Mouse (Mus musculus): ENCODE results near the gene Cds2.
"Not testable (repeated sequence)": the region's sequence is repeated elsewhere in the genome, so short reads cannot be mapped to it uniquely, and the experiment has no call there.

Gene Cds2

DNA sequence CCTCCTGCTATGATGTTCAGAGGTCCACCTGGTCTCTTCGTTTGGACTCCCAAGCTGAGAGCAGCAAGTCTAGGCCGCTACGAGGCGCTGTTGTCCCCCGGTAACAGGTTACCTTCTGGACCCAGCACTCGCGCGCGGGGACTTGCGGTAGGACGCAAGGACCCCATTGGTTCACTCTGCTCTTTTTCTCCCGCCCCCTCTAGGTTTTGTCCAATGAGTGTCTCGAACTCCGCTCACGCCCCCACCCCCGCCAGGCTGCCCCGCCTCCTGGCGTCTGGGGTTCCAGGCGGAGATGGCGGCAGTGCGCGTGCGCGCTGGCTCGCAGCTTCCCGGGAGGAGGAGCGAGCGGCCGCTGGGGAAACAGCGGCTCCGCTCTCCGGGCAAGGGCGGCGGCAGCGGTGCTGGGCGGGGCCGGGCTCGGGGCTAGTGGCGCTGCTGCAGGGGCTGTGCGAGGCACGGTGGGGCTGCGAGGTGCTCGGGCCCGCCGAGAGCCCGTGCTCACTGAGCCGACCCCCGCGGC, at the start of gene Cds2:
TSS of gene Cds2 (plus strand) at position 270 of the 520 bp plus-strand sequence.
- peak; percentile 99 for DNase-seq

DNA sequence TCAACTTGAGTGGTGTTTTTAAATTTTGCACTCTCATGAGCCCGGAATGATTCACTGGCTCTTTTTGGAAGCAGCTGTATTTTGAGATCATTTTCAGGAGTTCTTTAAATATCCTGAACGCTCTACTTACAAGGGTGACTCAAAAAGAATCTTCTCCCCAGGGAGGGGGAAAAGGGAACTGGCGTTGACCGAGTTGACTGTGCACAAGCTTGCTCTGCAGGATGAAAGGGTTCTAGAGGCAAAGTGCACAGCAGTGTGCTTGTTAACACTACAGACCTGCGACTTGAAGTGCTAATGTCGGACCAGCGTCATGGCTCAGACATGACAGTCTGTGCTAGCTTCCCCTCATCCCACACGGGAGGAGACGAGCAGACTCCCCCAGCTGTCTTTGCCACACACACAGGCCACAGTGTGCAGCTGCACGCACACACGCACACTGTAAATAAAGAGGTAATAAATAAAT, 41.3 kb upstream of the Cds2 start:
- DNase-seq = no peak

DNA sequence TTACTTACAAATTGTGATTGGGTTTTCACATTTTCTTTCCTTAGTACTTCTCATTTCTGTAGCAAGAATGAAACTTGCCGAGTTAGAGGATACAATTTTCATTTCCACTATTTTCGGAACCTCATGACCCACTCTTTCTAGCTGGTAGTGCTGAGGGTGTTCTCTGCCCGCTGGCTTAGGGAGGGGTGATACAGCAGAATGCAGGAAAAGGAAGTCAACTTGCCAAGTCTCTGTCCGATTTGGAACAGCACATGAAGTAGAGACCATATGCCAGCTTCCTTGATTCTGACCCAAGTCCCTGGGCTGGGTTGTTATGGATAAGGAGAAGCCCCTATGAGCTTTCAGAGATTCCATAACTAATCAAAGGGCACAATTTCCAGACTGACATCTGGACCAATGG, 38.6 kb upstream of the Cds2 start:
- DNase-seq = no peak

DNA sequence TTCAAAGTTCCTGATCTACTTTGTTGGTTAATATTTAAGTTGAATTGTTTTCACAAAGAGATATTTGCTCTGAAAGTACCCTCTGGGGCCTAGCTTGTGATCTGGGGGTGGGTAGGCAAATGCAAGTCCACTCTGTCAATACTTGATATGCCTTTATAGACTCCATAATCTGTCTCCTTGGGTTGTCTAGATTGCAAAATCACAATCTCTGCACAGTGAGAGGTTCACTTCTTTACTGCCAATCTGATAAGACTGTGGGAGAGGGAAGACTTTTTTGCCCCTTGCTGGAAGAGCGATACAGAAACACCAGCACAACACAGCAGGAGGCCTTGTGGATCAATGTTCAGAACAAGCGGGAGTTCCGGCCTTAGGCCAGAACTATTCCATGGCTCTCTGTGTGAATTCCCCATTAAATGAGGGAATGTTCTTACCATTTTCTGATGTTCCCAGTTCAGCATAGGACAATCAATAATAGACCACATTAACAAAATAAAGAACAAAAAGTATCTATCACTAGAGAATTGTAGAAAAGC, 30.5 kb upstream of the Cds2 start:
- DNase-seq = no peak

DNA sequence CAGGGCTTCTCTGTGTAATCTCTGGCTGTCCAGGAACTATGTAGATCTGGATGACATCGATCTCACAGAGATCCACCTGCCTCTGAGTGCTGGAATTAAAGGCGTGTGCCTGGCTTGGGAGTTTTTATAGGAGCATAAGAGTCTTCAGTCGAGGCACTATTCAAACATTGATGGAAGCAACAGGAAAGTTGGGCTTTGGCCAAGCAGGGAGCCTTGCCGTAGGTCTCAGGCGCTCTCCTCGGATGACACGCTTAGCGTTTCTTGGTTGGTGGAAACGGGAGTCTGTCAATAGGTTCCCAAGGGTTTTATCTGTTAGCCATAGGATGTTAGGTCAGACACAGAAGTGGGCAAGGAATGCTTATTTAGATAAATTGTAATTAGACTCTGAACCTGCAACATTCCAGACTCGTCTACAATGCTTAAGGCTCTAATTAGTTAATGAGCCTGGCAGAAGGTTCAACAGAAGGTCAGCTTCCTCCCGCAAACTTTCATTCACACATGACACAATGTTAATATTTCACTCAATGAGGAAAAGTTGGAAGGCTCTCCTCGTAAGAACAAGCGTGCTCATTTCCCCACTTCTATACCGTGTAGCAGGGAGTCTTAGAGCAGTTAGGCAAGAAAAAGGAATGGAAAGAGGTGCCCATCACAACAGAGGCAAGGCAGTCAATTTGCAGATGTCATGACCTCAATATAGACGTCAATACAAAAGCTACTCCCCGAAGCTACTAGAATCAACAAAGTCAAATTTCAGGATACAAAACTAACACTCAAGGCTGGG, 28.8 kb upstream of the Cds2 start:
- DNase-seq = no peak

DNA sequence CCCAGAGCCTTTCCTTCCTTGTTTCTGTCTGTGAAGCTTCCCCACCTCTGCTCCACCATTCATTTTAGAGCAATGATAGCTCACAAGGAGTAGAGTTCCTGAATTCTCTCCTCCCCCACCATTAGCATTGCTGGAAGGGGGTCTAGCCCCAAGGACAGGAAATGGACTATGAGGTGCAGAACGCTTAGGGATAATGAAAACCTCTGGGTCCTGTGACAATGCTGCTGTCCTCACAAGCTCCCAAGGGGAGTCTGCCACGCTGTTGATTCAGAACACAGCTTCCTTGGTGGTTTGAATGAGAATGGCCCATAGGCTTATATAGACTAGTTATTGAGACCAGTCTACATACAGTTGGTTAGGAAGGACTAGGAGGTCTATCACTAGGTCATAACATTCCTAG, 27.7 kb upstream of the Cds2 start:
- DNase-seq = no peak

DNA sequence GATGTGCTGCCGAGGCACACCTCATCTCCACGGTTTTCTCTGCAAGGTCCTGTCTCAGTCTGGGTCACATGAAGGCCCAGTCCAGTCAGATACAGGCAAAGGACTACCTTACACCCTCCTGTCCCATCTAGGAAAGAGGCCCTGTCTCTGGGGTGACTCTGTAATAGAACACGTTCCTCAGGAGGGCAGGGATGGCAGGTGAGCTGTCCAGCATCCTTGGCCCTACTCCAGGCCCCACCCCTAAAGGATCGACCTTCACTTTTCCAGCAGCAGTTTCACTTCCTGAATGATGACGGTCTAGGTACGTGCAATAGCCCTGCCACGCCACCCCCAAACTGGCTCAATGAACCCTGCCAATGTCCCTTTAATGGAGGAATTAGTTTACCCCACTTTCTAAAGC, 27.0 kb upstream of the Cds2 start:
- DNase-seq = no peak

DNA sequence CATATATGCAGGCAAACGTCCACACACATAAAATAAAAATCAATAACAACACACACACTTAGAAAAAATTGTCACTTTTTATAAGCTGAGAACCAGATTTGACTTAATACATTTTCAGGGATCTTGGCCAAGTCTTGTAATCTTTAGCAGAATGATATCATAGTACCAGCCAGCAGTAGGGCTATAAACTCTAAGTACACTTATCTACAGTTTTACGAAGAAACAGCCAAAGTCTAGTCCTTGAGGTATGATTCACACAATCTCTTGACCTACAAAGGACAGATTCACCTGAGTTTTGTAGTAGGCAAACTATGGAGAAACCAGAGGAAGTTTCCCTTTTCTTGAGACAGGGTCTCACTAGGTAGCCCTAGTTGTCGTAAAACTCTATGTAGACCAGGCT, 23.5 kb upstream of the Cds2 start:
- not testable (repeated sequence) for DNase-seq

DNA sequence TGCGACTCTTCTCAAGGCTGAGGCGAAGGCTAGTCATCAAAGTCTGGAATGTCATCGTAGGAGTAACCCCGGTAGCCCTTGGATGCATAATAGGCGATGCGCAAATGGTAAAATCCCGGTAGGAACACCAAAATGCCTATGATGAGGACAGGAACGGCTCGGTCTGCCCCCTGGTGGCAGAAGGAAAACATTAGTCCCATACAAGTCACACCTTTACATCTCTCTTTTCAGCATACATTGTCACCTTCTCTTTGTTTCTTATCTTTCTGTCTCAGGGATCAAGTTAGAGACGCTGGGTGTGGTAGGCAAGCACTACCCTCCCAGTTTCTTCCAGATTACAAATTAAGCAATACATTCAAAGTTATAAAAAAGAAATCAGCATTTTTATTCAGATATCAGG, 22.5 kb upstream of the Cds2 start:
- DNase-seq = peak; percentile 56

DNA sequence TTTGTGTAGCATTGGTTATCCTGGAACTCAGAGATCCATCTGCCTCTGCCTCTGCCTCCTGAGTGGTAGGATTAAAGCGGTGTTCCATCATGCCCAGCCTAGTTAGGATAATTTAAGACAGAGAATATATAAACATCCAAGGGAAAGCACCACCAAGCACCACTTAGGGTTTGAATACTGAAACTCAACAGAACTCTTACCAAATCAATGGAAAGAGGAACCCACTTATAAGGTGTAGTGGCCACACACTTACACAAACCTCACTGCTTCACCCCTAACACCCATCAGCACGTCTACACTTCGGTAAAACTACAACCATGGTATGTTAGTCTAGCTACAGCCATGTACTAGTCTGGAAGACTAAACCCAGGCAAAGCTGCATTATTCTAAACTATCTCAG, 19.6 kb upstream of the Cds2 start:
- no peak for DNase-seq

DNA sequence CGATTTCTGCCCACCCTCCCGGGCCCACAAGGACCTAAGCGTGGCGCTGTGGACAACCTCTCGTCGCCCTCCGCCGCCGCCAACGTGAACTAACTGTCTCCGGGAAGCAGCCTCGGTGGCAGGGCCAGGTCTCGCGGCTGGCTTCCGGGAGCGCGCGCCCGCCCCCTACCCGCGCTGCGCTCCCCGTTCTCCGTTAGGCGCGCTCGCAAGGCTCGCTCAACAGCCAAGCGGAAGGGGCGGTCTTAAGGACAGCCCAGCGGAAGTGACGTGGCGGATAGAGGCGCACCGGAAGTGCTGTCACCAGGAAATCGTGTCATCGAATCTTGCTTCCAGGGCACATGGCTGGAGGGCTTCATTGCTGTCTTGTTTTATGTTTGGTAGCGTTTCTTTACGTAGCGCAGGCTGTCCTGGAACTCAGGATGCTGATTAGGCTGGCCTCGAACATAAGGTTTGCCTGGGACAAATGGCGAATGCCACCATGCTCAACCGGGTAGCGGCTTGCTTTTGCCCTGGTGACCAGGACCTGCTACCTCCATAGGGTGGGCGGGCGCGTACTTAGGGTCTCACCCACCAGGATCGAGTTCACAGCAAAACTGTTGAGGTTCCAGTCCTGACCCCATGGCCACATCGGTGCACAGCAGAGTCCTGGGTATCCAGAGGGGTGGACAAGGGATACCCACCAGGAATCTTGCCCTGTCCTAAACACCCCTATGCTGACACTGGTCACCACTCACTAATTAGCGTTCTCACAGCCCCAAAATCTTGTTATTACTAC, 15.2 kb upstream of the Cds2 start, which contains the start of gene Tmem230:
TSS of gene Tmem230 (minus strand) at position 269 of the 775 bp plus-strand sequence.
- peak; percentile 92 for DNase-seq

DNA sequence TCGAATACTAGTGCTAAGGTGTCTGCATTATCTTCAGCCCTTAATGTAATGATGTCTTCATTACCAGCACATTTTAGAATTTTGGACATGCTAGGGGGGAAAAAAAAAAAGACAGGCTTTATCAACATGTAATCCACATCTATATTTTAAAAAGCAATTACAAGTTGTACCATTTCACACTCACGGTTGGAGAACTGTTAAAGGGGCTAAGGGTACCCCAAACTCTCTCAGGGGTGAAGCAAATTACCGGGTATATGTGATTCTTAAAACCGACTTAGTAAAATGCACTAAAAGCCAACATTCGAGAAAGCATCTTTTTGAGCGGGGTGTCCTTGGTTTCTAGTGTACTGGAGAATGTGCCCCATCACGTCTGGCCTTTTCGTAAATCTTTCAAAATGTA, 11.0 kb upstream of the Cds2 start:
- no peak for DNase-seq

DNA sequence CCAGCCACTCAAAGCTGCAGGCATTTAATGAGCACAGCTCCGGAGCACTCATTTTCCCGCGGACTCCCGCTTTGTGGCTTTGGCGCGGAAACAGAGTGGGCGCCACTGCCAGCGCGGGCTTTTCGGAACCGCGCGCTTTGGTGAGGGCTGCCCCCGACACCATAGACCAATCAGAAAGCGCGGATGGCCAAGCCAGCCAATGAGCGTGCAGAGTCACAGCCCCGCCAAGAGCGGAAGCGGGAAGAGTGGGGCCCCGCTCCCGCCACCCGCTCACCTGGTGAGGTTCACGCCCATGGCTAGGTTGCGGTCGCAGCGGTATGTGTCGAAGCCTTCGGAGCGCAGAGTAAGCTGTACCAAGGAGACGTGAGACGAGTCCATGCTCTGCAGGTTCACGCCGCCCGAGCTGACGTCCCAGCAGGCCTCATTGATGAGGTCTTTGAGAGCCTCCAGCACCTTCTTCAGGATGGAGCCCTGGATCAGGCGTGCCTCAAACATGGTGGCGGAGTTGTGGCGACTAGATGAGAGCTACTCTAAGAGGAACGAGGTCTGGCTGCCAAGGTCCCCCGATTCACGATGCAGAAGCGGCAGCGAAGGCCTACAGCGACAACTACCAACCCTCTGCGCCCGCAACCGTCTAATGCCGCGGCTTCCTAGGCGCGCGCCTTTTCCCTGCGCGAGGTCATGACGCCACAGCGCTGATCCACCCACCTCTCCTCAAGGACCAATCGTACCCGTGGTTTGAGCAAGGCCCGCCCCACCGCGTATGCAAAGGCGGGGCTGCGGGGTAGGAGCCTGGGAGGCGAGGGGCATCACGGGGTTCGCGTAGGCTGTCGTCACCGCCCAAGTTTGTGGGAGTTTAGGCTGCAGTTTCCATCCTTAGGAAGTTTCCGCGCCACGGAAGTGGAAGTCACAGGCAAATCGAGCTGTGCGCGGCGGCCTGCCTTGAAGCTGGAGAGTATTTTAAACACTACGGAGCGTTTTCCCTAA, 10.1 kb upstream of the Cds2 start, which contains the start of gene Pcna:
TSS of gene Pcna (minus strand) at position 773 of the 987 bp plus-strand sequence.
- DNase-seq = peak; percentile 92

DNA sequence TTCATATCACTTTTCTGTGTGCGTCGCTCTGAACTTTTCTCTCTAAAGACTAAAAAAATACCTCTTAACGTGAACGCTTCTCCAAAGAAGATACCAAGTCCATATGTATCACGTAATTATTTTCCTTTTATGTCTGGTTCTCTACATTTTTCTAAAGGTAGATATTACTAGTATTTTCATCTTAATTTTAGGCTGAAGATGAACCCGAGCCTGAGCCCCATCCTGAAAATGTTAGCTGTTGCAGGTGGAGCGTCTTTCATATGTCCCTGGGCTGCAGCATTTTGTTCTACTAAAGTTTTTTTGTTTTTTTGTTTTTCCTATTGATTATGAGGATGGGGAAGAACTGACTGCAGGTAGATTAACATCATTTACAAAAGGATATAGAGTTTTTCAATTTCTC, 9.3 kb upstream of the Cds2 start:
- DNase-seq = no peak

DNA sequence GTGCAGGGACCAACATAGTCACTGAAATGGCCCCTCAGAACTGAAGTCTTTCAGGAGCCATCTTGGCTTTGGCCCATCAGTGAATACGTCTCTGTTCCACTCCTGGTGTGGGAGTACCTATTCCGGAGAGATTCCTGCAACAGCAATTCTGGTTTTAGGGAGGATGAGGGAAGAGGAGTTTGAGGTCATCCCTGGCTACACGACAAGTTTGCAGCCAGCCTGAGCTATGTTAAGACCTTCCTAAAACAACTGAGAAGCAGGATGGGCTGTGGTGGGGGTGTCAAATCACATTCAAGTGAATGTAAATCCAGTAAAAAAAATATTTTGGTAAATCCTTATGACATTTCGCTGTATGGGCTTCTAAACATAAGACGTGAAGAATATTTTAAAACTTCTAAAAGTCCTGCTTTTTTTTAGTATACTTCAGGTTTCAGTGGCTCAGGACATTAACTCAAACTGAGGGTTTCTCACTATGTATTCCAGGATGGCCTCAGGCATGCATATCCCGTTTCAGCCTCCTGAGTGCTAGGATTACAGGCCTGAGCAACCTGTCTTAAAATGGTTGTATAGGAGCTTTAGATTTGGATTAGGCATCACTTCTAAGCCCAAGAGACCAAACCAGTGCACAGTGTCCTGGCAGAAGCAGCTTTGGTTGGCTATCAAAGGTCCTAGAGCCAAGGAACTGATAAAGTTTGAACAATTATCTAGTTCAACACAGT, 5.4 kb upstream of the Cds2 start:
- DNase-seq = no peak

DNA sequence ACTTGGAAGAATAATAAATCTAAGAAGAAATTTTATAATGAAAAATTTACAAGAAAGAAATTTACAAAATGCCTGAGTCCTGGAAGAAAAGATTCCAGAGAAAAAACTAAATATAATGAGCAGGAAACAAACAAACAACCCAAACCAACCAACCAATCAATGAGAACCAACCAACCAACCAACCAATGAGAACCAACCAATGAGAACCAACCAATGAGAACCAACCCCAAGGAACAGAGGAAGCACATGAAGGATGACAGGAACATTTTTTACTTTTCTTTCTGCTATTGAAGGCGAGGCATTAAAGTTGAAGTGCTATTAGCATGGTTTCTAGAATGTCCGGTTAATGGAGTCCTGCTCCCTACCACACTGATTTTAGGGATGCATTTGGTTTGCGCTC, 2.3 kb upstream of the Cds2 start:
- DNase-seq = no peak

DNA sequence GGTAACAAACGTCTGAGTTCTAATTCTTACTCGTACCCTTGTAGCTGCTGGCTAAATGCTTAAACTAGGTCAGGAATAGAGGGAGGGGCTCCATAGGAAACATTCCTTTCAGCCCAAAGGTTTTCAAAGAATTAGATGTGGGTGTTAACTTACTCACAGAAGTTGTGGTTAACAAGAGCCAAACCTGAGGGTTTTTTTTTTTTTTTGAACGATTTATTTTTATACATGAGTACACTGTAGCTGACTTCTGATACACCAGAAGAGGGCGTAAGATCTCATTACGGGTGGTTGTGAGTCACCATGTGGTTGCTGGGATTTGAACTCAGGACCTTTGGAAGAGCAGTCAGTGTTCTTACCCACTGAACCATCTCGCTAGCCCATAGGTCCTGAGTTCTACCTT, 773 bp upstream of the Cds2 start:
- no peak for DNase-seq

DNA sequence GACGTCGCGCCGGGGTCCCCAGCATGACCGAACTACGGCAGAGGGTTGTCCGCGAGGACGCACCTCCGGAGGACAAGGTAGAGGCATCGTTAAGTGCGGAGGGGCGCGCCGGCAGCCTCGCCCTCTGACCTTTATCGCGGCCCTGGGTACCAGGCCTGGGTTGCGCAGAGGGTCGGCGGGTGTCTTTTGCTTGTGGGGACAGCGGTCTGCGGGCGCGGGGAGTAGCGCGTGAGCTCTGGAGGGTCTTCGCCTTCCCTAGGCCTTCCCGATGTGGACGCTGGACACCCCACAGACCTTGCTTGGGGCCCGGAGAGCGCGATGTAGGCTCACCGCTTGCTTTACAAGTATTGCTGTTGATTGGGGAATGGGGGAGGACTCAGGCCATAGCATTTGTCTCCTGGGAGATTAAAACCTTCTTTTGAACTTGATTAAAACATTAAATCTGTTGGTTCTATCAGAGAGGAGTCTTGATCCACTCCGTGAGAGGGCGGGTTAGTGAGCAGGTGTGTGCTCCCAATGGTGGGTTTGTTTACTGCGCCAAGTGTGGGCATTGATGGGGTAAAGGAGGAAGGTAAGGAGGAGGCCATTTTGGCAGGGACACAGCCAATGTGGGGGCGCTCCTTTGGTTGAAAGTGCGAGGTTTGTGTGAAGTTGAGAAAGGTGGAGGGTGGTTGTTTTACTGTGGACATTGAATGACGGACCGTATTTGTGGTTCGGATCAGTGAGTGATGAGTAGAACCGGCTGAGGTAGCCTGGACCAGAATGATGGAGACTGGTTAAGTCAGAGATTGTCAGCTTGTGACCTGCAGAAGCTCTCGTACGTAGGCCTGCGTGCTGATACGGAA, 695 bp downstream of the Cds2 start:
- DNase-seq = peak; percentile 53

DNA sequence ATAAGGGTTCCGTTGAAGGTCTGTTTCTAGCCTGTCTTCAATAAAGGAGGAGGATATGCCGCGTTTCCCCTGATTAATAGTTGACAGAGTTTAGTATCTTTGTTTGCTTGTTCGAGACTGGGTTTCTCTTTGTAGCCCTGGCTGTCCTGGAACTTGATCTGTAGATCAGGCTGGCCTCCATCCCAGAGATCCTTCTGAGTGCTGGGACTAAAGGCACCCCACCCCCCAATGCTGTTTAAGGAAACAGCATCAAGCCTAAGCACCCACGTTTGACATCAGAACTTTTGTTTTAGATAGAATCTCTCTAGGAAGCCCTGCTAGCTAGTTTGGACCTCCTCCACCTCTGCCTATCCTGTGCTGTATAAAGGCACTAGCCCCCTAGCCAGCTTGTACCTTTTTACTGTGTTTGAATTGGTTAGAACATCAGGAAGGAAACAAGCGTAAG, 1.3 kb downstream of the Cds2 start:
- no peak for DNase-seq

DNA sequence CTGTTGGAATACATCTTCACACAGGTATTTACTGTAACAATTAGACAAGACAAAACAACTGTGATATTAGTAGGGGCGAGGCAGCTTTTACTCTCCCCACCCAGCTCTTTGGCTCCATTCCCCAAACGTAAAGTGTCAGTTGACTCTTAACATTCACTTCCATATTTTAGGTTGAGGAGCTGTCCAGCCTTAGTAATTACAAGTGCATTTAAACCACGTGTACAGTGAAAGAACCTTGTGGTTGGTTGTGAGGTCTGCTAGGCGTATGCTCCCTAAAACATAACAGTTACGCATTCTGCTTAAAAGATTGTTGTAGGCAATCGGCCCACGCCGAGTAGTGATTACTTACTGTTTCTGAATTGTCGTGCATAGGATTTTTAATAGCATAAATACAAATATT, 2.2 kb downstream of the Cds2 start:
- DNase-seq = no peak

DNA sequence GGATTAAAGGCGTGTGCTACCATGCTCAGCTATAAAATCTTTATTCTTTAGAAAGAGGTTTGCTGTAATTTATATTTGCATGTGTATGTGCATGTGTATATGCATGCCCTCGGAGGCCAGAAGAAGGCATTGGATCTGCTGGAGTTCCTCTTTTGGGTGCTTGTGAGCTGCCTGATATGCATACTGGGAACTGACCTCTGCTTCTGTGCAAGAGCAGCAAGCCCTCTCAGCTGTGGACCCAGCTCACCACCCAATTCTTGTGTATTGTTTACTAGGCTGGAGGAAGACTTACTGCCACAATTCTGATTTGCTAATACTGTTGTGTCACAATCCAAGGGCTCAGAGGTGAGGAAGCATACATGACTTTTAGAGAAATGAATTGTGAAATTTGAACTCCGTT, 3.1 kb downstream of the Cds2 start:
- no peak for DNase-seq

All from cerebellum, adult 8-10 months (tissue).